Mouse (Mus musculus): ENCODE data around the gene Strip2.

DNA sequence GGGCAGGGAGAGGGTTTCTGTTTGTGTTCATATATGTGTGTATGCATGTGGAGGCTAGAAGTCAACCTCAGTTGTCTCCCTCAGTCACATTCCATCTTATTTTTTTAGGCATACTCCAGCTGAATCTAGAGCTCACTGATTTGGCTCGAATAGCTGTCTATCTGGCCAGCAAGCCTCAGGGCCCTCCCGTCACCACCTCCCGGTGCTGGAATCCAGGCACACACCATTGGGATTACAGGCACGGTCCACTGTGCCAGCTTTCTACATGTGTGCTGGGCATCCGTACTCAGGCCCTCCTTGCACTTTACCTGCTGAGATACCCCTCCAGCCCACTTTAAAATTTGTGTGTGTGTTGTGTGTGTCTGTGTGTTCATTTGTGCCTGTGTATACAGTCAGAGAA, 41.2 kb upstream of the Strip2 start:
- TF ChIP-seq MAX (IDR thresholded peaks at IDR 0.05; ENCODE audit: low read depth) (no peak), TCF12 (IDR thresholded peaks at IDR 0.05; ENCODE audit: insufficient read depth, poor library complexity, severe bottlenecking) (no peak), POLR2A (IDR thresholded peaks at IDR 0.05; ENCODE audit: insufficient read length, low read depth) (no peak), REST (IDR thresholded peaks at IDR 0.05; ENCODE audit: insufficient read depth, insufficient read length) (no peak), CEBPB (IDR thresholded peaks at IDR 0.05; ENCODE audit: insufficient read depth, poor library complexity, severe bottlenecking) (no peak), USF1 (IDR thresholded peaks at IDR 0.05; ENCODE audit: low read depth) (no peak), E2F4 (IDR thresholded peaks at IDR 0.05; ENCODE audit: insufficient read depth) (no peak), MYOG (IDR thresholded peaks at IDR 0.05; ENCODE audit: control insufficient read depth in 1 of 3, insufficient read depth in 1 of 3, insufficient read length in 2 of 3, low read depth in 2 of 3) (no peak), MYOD1 (IDR thresholded peaks at IDR 0.05; ENCODE audit: control insufficient read depth in 1 of 3, insufficient read length in 2 of 3, low read depth in 2 of 3) (no peak), POLR2AphosphoS2 (IDR thresholded peaks at IDR 0.05; ENCODE audit: insufficient read length, low read depth) (no peak), SRF (IDR thresholded peaks at IDR 0.05; ENCODE audit: control insufficient read depth, insufficient read length, low read depth) (no peak), TCF3 (IDR thresholded peaks at IDR 0.05; ENCODE audit: insufficient read length, low read depth) (no peak)
